Mouse (Mus musculus) embryo, embryonic 10.5 days (tissue): ENCODE measurements around the gene Prcd.
A peak's percentile ranks its signal among the peaks of the same experiment; 100 is the strongest.

Source experiments
- DNase-seq: peaks from one replicate; pipeline ENCODE4 v3.0.0-alpha.2; 2015; ENCODE audit warnings: low spot score

Prcd gene

GRCm38 (mm10) chr11:116693899-116694249 is 40.5 kb downstream of the Prcd start:
- no peak for DNase-seq

GRCm38 (mm10) chr11:116694250-116695193 is 41.2 kb downstream of the Prcd start:
- peak; percentile 53 for DNase-seq

GRCm38 (mm10) chr11:116695194-116695880 is 42.0 kb downstream of the Prcd start:
- peak; percentile 21 for DNase-seq

DNA sequence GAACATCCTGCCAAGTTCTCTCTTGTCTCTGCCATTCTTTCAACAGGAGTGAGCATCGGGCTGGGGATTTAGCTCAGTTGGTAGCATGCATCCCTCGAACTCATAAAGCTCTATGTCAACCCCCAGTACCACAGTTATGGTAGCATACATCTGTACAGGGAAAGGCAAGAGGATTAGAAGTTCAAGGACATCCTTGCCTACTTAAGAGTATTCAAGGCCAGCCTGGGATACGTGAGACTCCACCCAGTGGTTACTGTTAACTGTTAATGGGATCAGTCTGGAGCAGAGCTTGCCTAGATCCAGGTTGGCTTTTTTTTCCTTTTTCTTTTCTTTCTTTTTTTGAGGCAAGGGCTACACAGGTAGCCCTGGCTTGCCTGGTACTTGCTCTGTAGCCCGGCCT is 43.1 kb downstream of the Prcd start:
- DNase-seq = no peak

GRCm38 (mm10) chr11:116697521-116697920 is 44.2 kb downstream of the Prcd start:
- no peak for DNase-seq

- DNase-seq = no peak
Observed at GRCm38 (mm10) chr11:116701377-116701841, 48.1 kb downstream of the Prcd start.

GRCm38 (mm10) chr11:116704336-116705035 is 51.2 kb downstream of the Prcd start:
- no peak for DNase-seq

GRCm38 (mm10) chr11:116705204-116705608 is 51.9 kb downstream of the Prcd start:
- DNase-seq = no peak

DNA sequence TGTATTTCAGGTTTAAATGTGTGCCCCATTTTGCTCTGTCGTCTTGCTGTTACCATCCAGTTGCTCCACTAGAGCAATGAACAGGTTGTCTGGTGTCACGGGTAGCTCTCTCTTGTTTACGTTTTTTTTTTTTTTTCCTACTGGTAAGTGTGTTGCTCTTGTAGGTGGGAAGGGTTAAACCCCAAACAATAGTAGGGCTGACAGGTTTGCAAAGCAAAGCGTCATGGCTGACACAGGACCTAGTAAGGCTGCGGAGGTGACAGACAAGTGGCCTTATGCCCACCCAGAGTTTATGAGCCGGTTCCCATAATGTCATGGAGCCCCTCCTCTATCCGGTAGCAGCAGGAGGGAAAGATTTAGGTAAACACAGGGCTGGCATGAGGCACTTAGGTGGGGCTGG is 53.0 kb downstream of the Prcd start:
- DNase-seq = no peak

- no peak for DNase-seq
Observed at GRCm38 (mm10) chr11:116710171-116710570, 56.8 kb downstream of the Prcd start.

DNA sequence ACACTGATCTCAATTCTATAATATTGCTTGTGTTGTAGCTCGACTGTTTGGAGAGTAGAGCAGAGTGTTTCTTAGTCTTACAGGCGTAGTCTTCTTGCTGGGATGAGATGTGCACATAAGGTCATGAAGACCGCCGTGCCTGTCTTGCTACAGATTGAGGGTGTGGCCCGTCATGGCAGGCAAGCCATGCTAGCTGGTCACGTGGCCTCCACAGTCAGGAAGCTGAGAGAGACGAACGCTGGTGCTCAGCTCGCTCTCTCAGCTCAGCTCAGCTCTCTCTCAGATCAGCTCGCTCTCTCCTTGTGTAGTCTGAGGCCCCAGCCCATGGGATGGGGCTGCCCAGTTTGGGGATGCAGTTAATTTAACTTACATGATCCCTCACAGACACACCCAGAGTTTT is 57.5 kb downstream of the Prcd start:
- DNase-seq = no peak

- no peak for DNase-seq
Observed at GRCm38 (mm10) chr11:116714052-116714451, 60.7 kb downstream of the Prcd start.
